Mouse (Mus musculus): ENCODE measurements at regions not wholly inside any gene's neighbourhood (a gene's known extent, or its start where the extent isn't known, plus 50 kb on each side); places are given as distances from the start of the nearest gene placed in this dataset.
A peak's percentile ranks its signal among the peaks of the same experiment; 100 is the strongest.

DNA sequence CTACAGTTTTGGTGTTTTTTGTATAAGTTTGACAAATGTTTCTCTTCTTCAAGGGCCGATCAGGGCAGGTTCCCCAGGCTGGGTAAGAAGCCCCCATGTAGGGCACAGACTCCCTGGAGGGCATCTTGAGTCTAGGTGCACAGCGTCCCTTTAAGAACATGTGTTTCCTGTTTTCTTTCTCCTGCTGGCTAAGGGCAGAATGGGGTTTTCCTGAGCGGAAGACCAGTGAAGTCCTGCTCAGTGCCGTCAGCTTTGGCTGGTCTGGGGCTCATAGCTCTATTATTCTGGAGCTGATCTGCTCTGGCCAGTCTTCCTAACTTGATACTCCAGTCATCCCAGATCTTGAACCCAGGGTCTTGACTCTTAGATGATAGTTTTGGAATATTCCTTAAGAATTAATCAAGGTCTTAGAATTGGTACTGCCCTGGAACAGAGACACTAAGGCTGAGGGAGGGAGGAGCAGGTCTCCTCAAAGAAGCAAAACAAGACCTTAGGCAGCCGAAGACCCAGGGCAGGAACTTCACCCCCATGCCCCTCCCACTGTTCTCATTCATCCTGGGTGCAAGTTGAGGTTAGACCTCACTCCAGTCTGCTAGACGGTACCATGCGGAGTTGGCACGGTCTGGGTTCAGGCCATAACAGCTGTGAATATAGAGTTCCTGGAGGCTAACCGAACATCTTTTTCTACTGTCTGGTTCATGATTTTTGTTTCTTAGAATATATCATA lies 70.8 kb upstream of the Haao start:
- intact Hi-C loops (cut with DNase I; ENCODE audit: low total_unique reads), result no loop called here
- no peak for DNase-seq

DNA sequence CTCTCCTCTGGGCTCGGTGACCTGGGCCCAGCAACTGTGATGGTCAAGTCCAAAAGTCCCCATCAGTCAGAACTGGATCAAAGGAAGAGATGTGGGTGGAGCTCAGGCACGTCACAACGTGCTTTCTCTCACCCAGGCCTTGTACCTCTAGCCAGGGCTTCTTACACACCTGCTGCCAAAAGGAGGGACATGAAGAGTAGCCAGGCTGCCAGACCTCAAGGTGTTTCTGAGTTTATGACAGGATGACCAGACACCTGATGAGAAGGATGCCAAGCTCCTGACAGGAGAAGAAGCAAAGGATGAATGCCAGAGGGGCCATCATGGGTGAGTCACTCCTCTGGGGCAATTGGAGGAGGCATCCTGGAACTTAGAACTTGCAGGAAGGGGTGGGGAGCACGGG lies 70.0 kb upstream of the Haao start:
- no peak for DNase-seq
- intact Hi-C loops (cut with DNase I; ENCODE audit: low total_unique reads), result no loop called here

DNA sequence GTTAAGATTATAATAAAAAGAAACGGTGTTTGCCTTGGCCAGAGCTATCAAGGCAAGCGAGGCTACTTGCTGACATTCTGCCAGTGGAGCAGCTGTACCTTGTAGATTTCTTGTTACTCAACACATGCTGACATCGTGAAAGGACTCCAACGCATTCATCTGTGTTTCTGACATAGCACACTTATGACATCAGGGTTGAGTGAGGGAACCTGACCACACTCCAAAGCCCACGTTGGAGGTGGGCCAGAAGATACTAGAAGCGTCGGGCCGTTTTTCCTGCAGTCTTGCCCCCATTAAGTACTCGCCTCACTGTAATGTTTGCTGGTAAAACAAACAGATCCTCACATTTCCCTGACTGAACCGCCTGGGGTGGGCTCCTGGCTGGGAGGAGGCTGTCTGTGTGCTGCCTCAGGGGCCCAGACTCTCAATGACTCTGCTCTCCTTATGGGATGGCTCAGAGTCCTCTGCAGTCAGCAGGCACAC lies 69.0 kb upstream of the Haao start:
- DNase-seq, result peak; percentile 29
- intact Hi-C loops (cut with DNase I; ENCODE audit: low total_unique reads), result no loop called here

- intact Hi-C loops (cut with DNase I; ENCODE audit: low total_unique reads), result no loop called here
- no peak for DNase-seq
Observed at GRCm38 (mm10) chr17:83915034-83915433, 67.3 kb upstream of the Haao start.

DNA sequence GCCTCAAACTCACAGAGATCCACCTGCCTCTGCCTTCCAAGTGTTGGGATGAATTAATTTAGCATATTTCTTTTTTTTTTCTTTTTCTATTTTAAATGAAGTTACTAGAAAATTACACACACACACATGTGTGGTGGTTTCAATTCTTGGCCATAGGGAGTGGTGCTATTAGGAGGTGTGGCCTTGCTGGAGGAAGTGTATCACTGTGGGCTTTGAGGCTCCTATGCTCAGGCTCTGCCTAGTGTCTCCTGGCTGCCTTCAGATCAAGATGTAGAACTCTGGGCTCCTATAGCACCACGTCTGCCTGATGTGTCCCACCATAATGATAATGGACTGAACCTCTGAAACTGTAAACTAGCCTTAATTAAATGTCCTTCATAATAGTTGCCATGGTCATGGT lies 66.8 kb upstream of the Haao start:
- DNase-seq, result no peak
- intact Hi-C loops (cut with DNase I; ENCODE audit: low total_unique reads), result no loop called here

GRCm38 (mm10) chr17:83913711-83914415 lies 66.1 kb upstream of the Haao start:
- intact Hi-C loops (cut with DNase I; ENCODE audit: low total_unique reads), result no loop called here
- DNase-seq, result no peak

DNA sequence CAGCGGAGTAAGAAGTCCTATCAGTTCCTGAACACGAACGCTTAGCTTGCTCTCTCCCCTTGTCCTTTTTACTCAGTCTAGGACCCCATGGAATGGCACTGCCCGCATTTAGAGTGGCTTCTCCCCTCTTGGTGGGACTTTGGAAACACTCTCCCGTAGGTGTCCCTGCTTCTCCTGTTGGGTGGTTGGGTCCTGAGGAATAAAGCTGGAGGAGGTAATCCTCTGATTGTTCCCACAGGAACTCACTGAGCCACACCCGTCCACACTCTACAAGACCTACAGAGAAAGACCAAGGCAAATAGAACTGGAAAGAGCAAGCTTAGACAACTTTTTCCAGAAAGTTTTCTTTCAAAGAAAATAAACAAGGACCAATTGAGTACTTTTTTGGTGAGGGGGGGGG lies 64.7 kb upstream of the Haao start:
- intact Hi-C loops (cut with DNase I; ENCODE audit: low total_unique reads), result no loop called here
- DNase-seq, result no peak

DNA sequence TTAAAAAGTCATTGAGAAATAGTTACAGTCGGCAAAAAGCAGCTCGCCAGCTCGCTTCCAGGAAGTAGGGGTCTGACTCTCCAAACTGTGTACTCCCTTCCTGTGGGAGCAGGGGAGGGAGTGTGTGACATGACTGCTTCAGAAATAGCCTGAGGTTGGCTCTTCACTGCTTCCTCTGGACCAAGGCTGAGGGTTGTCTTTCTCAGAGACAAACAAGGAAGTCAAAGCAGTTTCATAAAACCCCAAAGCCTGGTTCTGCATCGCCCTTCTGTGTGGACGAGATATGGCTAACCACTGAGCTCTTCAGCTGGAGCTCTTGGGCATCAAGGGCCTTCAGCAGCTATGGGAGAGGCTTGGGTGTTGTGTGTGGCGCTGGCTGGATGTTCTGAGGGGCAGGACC lies 61.0 kb upstream of the Haao start:
- intact Hi-C loops (cut with DNase I; ENCODE audit: low total_unique reads), result loop anchor here (10.0 kb wide), 3 partner anchors 56 to 476 kb away; no protein-coding TSS in a partner anchor
- DNase-seq, result no peak

DNA sequence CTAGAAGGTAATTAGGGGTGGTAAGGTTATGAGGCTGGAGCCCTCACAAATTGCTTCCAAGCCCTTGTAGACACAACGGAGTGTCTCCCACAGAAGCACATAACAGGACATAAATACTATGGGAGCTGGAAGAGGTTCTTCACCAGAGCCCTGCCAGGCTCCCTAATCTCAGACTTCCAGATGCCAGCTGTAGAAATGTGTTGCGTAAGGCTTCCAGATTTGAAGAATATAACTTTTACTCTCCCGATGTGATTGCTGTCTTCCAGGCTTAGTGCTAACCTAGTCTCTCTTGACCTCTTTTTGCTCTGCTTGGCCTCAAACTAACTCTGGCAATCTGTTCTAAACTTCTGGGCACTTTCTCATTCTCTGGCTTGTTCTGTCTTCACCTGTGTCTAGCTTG lies 59.8 kb upstream of the Haao start:
- intact Hi-C loops (cut with DNase I; ENCODE audit: low total_unique reads), result loop anchor here (10.0 kb wide), 3 partner anchors 57 to 477 kb away; no protein-coding TSS in a partner anchor
- no peak for DNase-seq

- intact Hi-C loops (cut with DNase I; ENCODE audit: low total_unique reads), result loop anchor here (10.0 kb wide), 3 partner anchors 58 to 478 kb away; no protein-coding TSS in a partner anchor
- DNase-seq, result no peak
Observed at GRCm38 (mm10) chr17:83906751-83907537, 59.2 kb upstream of the Haao start.

DNA sequence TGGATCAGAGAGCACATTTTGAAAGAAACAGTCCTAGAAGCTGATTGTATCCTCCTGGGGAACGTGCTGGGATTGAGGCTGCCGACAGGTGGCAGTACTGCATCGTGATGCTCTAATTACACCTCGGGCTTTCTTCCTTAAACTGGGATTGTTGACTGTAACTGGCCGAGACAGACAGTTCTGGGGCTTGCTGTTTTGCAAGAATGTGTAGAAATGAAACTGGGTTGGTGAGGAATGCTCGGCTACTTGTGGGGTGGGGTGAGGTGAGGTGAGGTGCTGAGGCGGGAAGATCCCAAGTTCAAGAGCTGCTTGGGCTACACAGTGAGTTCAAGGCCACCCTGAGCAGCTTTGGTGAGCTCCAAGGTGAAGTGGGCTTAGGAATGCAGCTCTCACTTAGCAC lies 55.7 kb upstream of the Haao start:
- peak; percentile 79 for DNase-seq
- intact Hi-C loops (cut with DNase I; ENCODE audit: low total_unique reads), result loop anchor here (5.0 to 10.0 kb wide), 5 partner anchors 61 to 481 kb away; no protein-coding TSS in a partner anchor

GRCm38 (mm10) chr17:83902523-83902922 lies 54.8 kb upstream of the Haao start:
- DNase-seq, result no peak
- intact Hi-C loops (cut with DNase I; ENCODE audit: low total_unique reads), result loop anchor here (5.0 to 10.0 kb wide), 5 partner anchors 62 to 482 kb away; no protein-coding TSS in a partner anchor

DNA sequence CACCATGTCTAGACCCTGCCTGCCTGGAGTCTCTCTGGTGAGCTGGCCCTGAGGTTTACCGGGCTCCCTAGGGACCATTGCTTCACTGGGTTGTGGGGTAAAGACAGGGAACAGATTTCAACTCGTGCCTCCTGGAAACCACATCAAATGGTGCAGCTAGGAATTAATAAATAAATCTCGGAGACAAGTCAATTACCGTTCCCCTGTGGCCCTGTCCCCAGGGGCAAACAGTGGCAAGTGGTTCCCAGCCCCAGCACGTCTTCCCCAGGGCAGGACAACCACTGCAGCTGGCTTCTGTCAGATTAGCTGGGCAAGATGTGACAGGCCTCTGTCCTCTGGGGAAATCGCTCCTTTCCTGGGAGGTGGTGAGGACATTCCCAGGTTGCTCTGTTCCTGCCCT lies 54.3 kb upstream of the Haao start:
- intact Hi-C loops (cut with DNase I; ENCODE audit: low total_unique reads), result loop anchor here (5.0 to 10.0 kb wide), 5 partner anchors 63 to 483 kb away; no protein-coding TSS in a partner anchor
- no peak for DNase-seq

DNA sequence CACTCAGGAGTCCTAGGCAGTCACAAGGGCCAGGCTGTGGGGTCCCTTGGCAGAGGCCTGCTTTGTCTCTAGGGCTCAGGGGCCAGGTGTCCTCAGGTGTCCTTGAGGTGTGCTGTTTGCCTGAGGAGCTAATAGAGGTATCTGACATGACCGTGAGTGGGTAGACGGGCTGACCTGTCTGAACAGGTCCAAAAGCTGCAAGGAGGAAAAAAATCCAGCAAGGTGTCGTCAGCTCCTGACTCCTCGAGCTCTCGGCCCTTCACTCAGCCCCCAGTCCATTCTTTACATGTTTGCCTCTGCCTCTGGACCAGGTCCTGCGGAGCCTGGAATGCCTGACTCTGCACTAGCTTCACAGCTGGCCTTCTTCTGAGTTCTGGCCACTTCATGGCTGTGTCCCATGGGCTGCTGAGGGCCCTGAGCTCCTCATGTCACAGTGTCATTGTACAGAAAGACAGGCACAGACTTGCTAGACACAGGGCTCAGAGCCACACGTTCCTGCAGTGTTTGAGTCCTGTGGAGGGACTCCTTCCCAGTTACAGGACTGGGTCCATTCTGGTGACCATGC lies 51.9 kb upstream of the Haao start:
- no peak for DNase-seq
- intact Hi-C loops (cut with DNase I; ENCODE audit: low total_unique reads), result loop anchor here (5.0 to 10.0 kb wide), 5 partner anchors 65 to 485 kb away; no protein-coding TSS in a partner anchor

- intact Hi-C loops (cut with DNase I; ENCODE audit: low total_unique reads), result no loop called here
- no peak for DNase-seq
Observed at GRCm38 (mm10) chr17:83898531-83898930, 50.8 kb upstream of the Haao start.

All from gastrocnemius, postnatal 14 days (tissue).